Mouse (Mus musculus) testis, adult 2 months (tissue): ENCODE measurements around the gene Rce1. TPM values are rescaled to one million over a fixed set of nuclear protein-coding genes. Genes with fewer than 3 reads are reported as not detected.

Experiments
- H3K27ac ChIP-seq: fragments of 200-500 bp; 2 replicates; pipeline ENCODE4 v1.5.1; 2012; ENCODE audit warnings: low read depth, low read length; ENCODE audit not compliant: control insufficient read depth, insufficient read depth
- H3K27me3 ChIP-seq: fragments of 200-500 bp; 2 replicates; pipeline ENCODE4 v1.6.1; 2012; ENCODE audit warnings: mild to moderate bottlenecking, low read length, moderate library complexity; ENCODE audit not compliant: control insufficient read depth, insufficient read depth
- H3K36me3 ChIP-seq: fragments of 200-500 bp; 2 replicates; pipeline ENCODE4 v1.6.1; 2012; ENCODE audit warnings: mild to moderate bottlenecking, low read length; ENCODE audit not compliant: control insufficient read depth, insufficient read depth
- H3K4me1 ChIP-seq: fragments of 200-500 bp; 2 replicates; pipeline ENCODE4 v1.6.1; 2012; ENCODE audit warnings: low read length; ENCODE audit not compliant: control insufficient read depth, insufficient read depth
- H3K4me3 ChIP-seq: fragments of 200-500 bp; 2 replicates; pipeline ENCODE4 v1.5.1; 2012; ENCODE audit warnings: low read depth, mild to moderate bottlenecking, low read length, moderate library complexity, mixed read lengths; ENCODE audit not compliant: control insufficient read depth
- CTCF ChIP-seq: fragments of 200-500 bp; IDR thresholded peaks from 2 replicates; pipeline ENCODE4 v1.5.1; 2012; ENCODE audit warnings: low read depth, mild to moderate bottlenecking, inconsistent platforms, low read length, moderate library complexity; ENCODE audit not compliant: control insufficient read depth, insufficient read depth, insufficient replicate concordance
- POLR2A ChIP-seq: fragments of 200-500 bp; IDR thresholded peaks from 2 replicates; pipeline ENCODE4 v1.6.1; 2012; ENCODE audit warnings: low read depth, mild to moderate bottlenecking, inconsistent platforms, low read length, moderate library complexity; ENCODE audit not compliant: control insufficient read depth
- polyA plus RNA-seq: library from polyadenylated mRNA; depleted of rRNA; stranded (reverse); fragments of >200 nt; gene quantifications from 2 replicates; pipeline ENCODE4 v1.2.3, GENCODE M21; 2012; rRNA removed

The Rce1 gene
- polyA plus RNA-seq, 1 experiment = 43.7 TPM

GRCm38 (mm10) chr19:4579296-4579695, 46.1 kb downstream of the Rce1 start:
- H3K4me1 ChIP-seq = no peaks in the 10 kb centered on the region
- H3K4me3 ChIP-seq = no peak overlapping the region
- H3K27me3 ChIP-seq = no peaks in the 10 kb centered on the region
- TF ChIP-seq CTCF = no peak
- no peak for TF ChIP-seq POLR2A
- H3K36me3 ChIP-seq = no peaks in the 10 kb centered on the region
- no peak overlapping the region for H3K27ac ChIP-seq

- Histone ChIP-seq H3K27ac (no peak overlapping the region), H3K4me3 (no peak overlapping the region), H3K4me1 (no peaks in the 10 kb centered on the region), H3K36me3 (no peaks in the 10 kb centered on the region), H3K27me3 (no peaks in the 10 kb centered on the region)
- TF ChIP-seq POLR2A = no peak
- no peak for TF ChIP-seq CTCF
These were observed 46.6 kb downstream of the Rce1 start for GRCm38 (mm10) chr19:4578799-4579198.

- H3K27me3 ChIP-seq = no peaks in the 10 kb centered on the region
- no peaks in the 10 kb centered on the region for H3K36me3 ChIP-seq
- TF ChIP-seq POLR2A (no peak), CTCF (no peak)
- H3K4me3 ChIP-seq = no peak overlapping the region
- no peaks in the 10 kb centered on the region for H3K4me1 ChIP-seq
- H3K27ac ChIP-seq = no peak overlapping the region
These were observed 52.2 kb downstream of the Rce1 start for GRCm38 (mm10) chr19:4573241-4573640.

Other genes starting within 250 kb of the Rce1 start
- gene Kdm2a, start 227.4 kb downstream of the Rce1 start, polyA plus RNA-seq = 46.0 and 48.5 TPM in 2 replicates
- gene Rhod, start 186.2 kb downstream of the Rce1 start, polyA plus RNA-seq = 8.9 and 9.3 TPM in 2 replicates
- gene Syt12, start 148.2 kb downstream of the Rce1 start, polyA plus RNA-seq = 0.79 and 1.6 TPM in 2 replicates
- gene 2010003K11Rik, start 127.1 kb downstream of the Rce1 start, polyA plus RNA-seq = 0.94 and 0.95 TPM in 2 replicates
- gene Pcx, start 115.2 kb downstream of the Rce1 start, polyA plus RNA-seq = 14.3 and 15.2 TPM in 2 replicates
- gene Lrfn4, start 10.0 kb downstream of the Rce1 start, polyA plus RNA-seq = 1.7 and 1.9 TPM in 2 replicates
- 4.9 and 5.1 TPM in 2 replicates for gene Gm960, start 73.0 kb upstream of the Rce1 start, polyA plus RNA-seq
- gene Sptbn2, start 85.5 kb upstream of the Rce1 start, polyA plus RNA-seq = 1.1 and 1.3 TPM in 2 replicates
- 218 and 233 TPM in 2 replicates for gene Rbm4b, start 130.9 kb upstream of the Rce1 start, polyA plus RNA-seq
- gene Rbm4, start 168.3 kb upstream of the Rce1 start, polyA plus RNA-seq = 22.6 and 26.4 TPM in 2 replicates
- 5.9 and 9.4 TPM in 2 replicates for gene Gm21992, start 186.0 kb upstream of the Rce1 start, polyA plus RNA-seq
- 44.0 and 45.7 TPM in 2 replicates for gene Rbm14, start 186.0 kb upstream of the Rce1 start, polyA plus RNA-seq
- gene Ccs, start 213.7 kb upstream of the Rce1 start, polyA plus RNA-seq = 57.9 and 66.4 TPM in 2 replicates
- gene Ccdc87, start 213.7 kb upstream of the Rce1 start, polyA plus RNA-seq = 39.4 and 40.3 TPM in 2 replicates
- 32.4 and 35.7 TPM in 2 replicates for gene Ctsf, start 229.5 kb upstream of the Rce1 start, polyA plus RNA-seq